Mouse (Mus musculus): ENCODE measurements around the gene Ankrd10.

DNA sequence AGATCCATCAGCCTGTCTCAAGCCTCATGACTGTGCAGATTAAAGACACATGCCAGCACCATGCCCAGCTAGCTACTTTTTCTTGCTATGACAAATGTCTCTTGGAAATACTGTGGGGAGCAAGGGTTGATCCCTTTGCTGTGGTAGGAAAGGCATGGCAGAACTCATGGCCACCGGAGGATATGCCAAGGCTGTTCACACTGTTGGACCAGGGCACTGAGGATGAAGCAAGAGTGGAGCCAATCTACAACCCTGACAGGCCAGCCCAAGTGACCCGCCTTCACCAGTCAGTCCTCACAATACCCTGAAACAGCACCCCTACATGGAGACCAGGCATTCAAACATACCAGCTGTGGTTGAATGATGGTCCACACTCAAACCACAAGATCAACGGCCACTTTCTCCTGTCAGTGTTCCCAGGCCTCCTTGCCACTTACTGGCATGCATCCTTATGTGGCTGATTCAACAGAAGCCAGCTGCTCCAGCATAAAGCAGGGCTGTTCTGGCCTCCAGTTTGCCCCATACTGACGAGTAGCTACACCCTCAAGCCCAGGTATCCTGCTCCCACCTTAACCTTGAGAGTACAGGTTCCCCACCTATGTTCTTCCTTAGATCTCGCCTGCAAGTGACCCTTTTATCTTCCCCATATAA is 35.1 kb downstream of the Ankrd10 start:
- TF ChIP-seq CTCF (IDR thresholded peaks at IDR 0.05; ENCODE audit: control insufficient read depth, insufficient read depth, low read length): no peak
- no peak for TF ChIP-seq POLR2A (IDR thresholded peaks at IDR 0.05; ENCODE audit: borderline replicate concordance, control insufficient read depth, low read depth, low read length)

All from bone marrow, adult 2 months (tissue).